Mouse (Mus musculus): ENCODE data around the gene Pdcd7.

GRCm38 (mm10) chr9:65407861-65408260 lies 62.0 kb downstream of the Pdcd7 start:
- TF ChIP-seq CTCF (IDR thresholded peaks at IDR 0.05 in 2 of 3, conservative IDR thresholded peaks at IDR 0.05 in 1 of 3; ENCODE audit: control insufficient read depth in 1 of 3, insufficient read depth in 1 of 3, low read depth in 2 of 3, low read length in 3 of 3, poor library complexity in 1 of 3, severe bottlenecking in 1 of 3) = no peak
- TF ChIP-seq ZKSCAN1 (IDR thresholded peaks at IDR 0.05; ENCODE audit: low read depth, low read length) = no peak
- no peak for TF ChIP-seq CHD2 (IDR thresholded peaks at IDR 0.05; ENCODE audit: low read length)
- TF ChIP-seq USF1 (IDR thresholded peaks at IDR 0.05; ENCODE audit: low read depth, low read length) = no peak
- no peak for TF ChIP-seq POLR2AphosphoS2 (IDR thresholded peaks at IDR 0.05; ENCODE audit: low read length)
